Mouse (Mus musculus): ENCODE data around the gene Cep164. TPM values are rescaled to one million over a fixed set of nuclear protein-coding genes. Genes with fewer than 3 reads are reported as not detected.

Gene Cep164
- total RNA-seq, 2 experiments from 2014 or later, result 2.4 to 2.6 TPM

GRCm38 (mm10) chr9:45838434-45839138 lies 10.1 kb upstream of the Cep164 start, which contains the start of gene Bace1:
Bace1 (plus strand) TSS chr9:45838580.
- peak; percentile 84 for DNase-seq (ENCODE audit: low spot score)

- no peak for DNase-seq (ENCODE audit: low spot score)
Measured at GRCm38 (mm10) chr9:45838069-45838433, 9.6 kb upstream of the Cep164 start.

- no peak for DNase-seq (ENCODE audit: low spot score)
Measured at GRCm38 (mm10) chr9:45833461-45833860, 5.0 kb upstream of the Cep164 start.

- no peak for DNase-seq (ENCODE audit: low spot score)
Measured at GRCm38 (mm10) chr9:45832898-45833297, 4.4 kb upstream of the Cep164 start.

- peak; percentile 44 for DNase-seq (ENCODE audit: low spot score)
Measured at GRCm38 (mm10) chr9:45829107-45829506, 616 bp upstream of the Cep164 start.

GRCm38 (mm10) chr9:45827663-45828290 lies 714 bp downstream of the Cep164 start:
- DNase-seq (ENCODE audit: low spot score), result no peak

GRCm38 (mm10) chr9:45818406-45819011 lies 10.0 kb downstream of the Cep164 start:
- no peak for DNase-seq (ENCODE audit: low spot score)

GRCm38 (mm10) chr9:45815525-45815924 lies 13.0 kb downstream of the Cep164 start:
- no peak for DNase-seq (ENCODE audit: low spot score)

GRCm38 (mm10) chr9:45815113-45815512 lies 13.4 kb downstream of the Cep164 start:
- no peak for DNase-seq (ENCODE audit: low spot score)

- no peak for DNase-seq (ENCODE audit: low spot score)
Measured at GRCm38 (mm10) chr9:45811946-45812345, 16.5 kb downstream of the Cep164 start.

GRCm38 (mm10) chr9:45807761-45808160 lies 20.7 kb downstream of the Cep164 start:
- DNase-seq (ENCODE audit: low spot score), result no peak

GRCm38 (mm10) chr9:45807337-45807736 lies 21.2 kb downstream of the Cep164 start:
- DNase-seq (ENCODE audit: low spot score), result no peak

GRCm38 (mm10) chr9:45806847-45807246 lies 21.6 kb downstream of the Cep164 start:
- DNase-seq (ENCODE audit: low spot score), result no peak

- no peak for DNase-seq (ENCODE audit: low spot score)
Measured at GRCm38 (mm10) chr9:45803070-45803774, 25.3 kb downstream of the Cep164 start.

GRCm38 (mm10) chr9:45799402-45799801 lies 29.1 kb downstream of the Cep164 start:
- DNase-seq (ENCODE audit: low spot score), result no peak

GRCm38 (mm10) chr9:45798467-45799164 lies 29.9 kb downstream of the Cep164 start:
- DNase-seq (ENCODE audit: low spot score), result peak; percentile 4

- DNase-seq (ENCODE audit: low spot score), result no peak
Measured at GRCm38 (mm10) chr9:45797271-45797670, 31.2 kb downstream of the Cep164 start.

- peak; percentile 57 for DNase-seq (ENCODE audit: low spot score)
Measured at GRCm38 (mm10) chr9:45795722-45796121, 32.8 kb downstream of the Cep164 start.

- no peak for DNase-seq (ENCODE audit: low spot score)
Measured at GRCm38 (mm10) chr9:45793697-45794096, 34.8 kb downstream of the Cep164 start.

GRCm38 (mm10) chr9:45792235-45792634 lies 36.3 kb downstream of the Cep164 start:
- DNase-seq (ENCODE audit: low spot score), result no peak

GRCm38 (mm10) chr9:45791456-45792142 lies 36.9 kb downstream of the Cep164 start:
- DNase-seq (ENCODE audit: low spot score), result no peak

Measured in gastrocnemius, adult 18-20 months (tissue).